Mouse (Mus musculus) thymus, postnatal 10 days (tissue): ENCODE results near the gene Nr1h4.
"Not testable (repeated sequence)": the region's sequence is repeated elsewhere in the genome, so short reads cannot be mapped to it uniquely, and the experiment has no call there.

Experiments
- DNase-seq, 2 experiments: peaks; one replicate each; pipeline ENCODE4 v3.0.0; 2021; ENCODE audit warnings: low spot score in 2 of 2

Nr1h4 gene

GRCm38 (mm10) chr10:89532929-89533727, at the start of gene Nr1h4:
Gene Nr1h4 (minus strand): TSS chr10:89533585.
- no peak for DNase-seq

- DNase-seq: peak; percentile 30 to 37
Measured at GRCm38 (mm10) chr10:89578801-89579200, 45.4 kb upstream of the Nr1h4 start.

- no peak for DNase-seq
Measured at GRCm38 (mm10) chr10:89577666-89578065, 44.3 kb upstream of the Nr1h4 start.

- DNase-seq: no peak
Measured at GRCm38 (mm10) chr10:89573421-89573820, 40.0 kb upstream of the Nr1h4 start.

- DNase-seq: peak in 1 of 2 experiments; percentile 17
Measured at GRCm38 (mm10) chr10:89572946-89573345, 39.6 kb upstream of the Nr1h4 start.

- DNase-seq: no peak
Measured at GRCm38 (mm10) chr10:89567391-89567790, 34.0 kb upstream of the Nr1h4 start.

- DNase-seq: no peak
Measured at GRCm38 (mm10) chr10:89565301-89566022, 32.1 kb upstream of the Nr1h4 start.

- no peak for DNase-seq
Measured at GRCm38 (mm10) chr10:89562113-89562512, 28.7 kb upstream of the Nr1h4 start.

GRCm38 (mm10) chr10:89559351-89559750, 26.0 kb upstream of the Nr1h4 start:
- no peak for DNase-seq

- DNase-seq: not testable (repeated sequence)
Measured at GRCm38 (mm10) chr10:89554885-89555284, 21.5 kb upstream of the Nr1h4 start.

GRCm38 (mm10) chr10:89553855-89554254, 20.5 kb upstream of the Nr1h4 start:
- DNase-seq: not testable (repeated sequence)

GRCm38 (mm10) chr10:89553015-89553414, 19.6 kb upstream of the Nr1h4 start:
- DNase-seq: no peak

GRCm38 (mm10) chr10:89551657-89552056, 18.3 kb upstream of the Nr1h4 start:
- DNase-seq: no peak

GRCm38 (mm10) chr10:89548028-89548427, 14.6 kb upstream of the Nr1h4 start:
- DNase-seq: no peak

GRCm38 (mm10) chr10:89546989-89547388, 13.6 kb upstream of the Nr1h4 start:
- no peak for DNase-seq

GRCm38 (mm10) chr10:89543867-89544266, 10.5 kb upstream of the Nr1h4 start:
- DNase-seq: no peak

- no peak for DNase-seq
Measured at GRCm38 (mm10) chr10:89542321-89542720, 8.9 kb upstream of the Nr1h4 start.

GRCm38 (mm10) chr10:89532451-89532850, 934 bp downstream of the Nr1h4 start:
- no peak for DNase-seq

GRCm38 (mm10) chr10:89531976-89532375, 1.4 kb downstream of the Nr1h4 start:
- no peak for DNase-seq

- DNase-seq: no peak
Measured at GRCm38 (mm10) chr10:89531194-89531634, 2.2 kb downstream of the Nr1h4 start.

- no peak for DNase-seq
Measured at GRCm38 (mm10) chr10:89527054-89527453, 6.3 kb downstream of the Nr1h4 start.

- no peak for DNase-seq
Measured at GRCm38 (mm10) chr10:89525823-89526222, 7.6 kb downstream of the Nr1h4 start.

GRCm38 (mm10) chr10:89522481-89522880, 10.9 kb downstream of the Nr1h4 start:
- DNase-seq: no peak
